Mouse (Mus musculus) lung, postnatal 0 days (tissue): ENCODE measurements at regions not wholly inside any gene's neighbourhood (a gene's known extent, or its start where the extent isn't known, plus 50 kb on each side); places are given as distances from the start of the nearest gene placed in this dataset.

Experiments
- CTCF ChIP-seq: IDR thresholded peaks from 2 replicates; pipeline ENCODE4 v1.5.1; 2016; ENCODE audit warnings: antibody characterized with exemption, mild to moderate bottlenecking
- EP300 ChIP-seq: IDR thresholded peaks from 2 replicates; pipeline ENCODE4 v1.6.1; 2016; ENCODE audit warnings: antibody characterized with exemption, mild to moderate bottlenecking, control low read depth

- TF ChIP-seq CTCF = no peak
- no peak for TF ChIP-seq EP300
Measured at GRCm38 (mm10) chr1:42770085-42770484, 74.5 kb downstream of the Pou3f3 start.
